Mouse (Mus musculus) embryonic fibroblast, embryonic 13.5 days (primary cell): Measurements from ENCODE around the gene Timm8a2.

Experiments used
- CTCF ChIP-seq: IDR thresholded peaks from 2 replicates; pipeline ENCODE4 v1.5.1; 2011; ENCODE audit warnings: mild to moderate bottlenecking, control low read depth, low read length, moderate library complexity, borderline replicate concordance; ENCODE audit not compliant: insufficient read depth
- POLR2A ChIP-seq: IDR thresholded peaks from 2 replicates; pipeline ENCODE4 v1.6.1; 2011; ENCODE audit warnings: low read depth, mild to moderate bottlenecking, control low read depth, low read length, moderate library complexity

GRCm38 (mm10) chr14:122032045-122032444 lies 2.4 kb upstream of the Timm8a2 start:
- TF ChIP-seq CTCF (no peak), POLR2A (no peak)
